Mouse (Mus musculus) c-Kit-positive CD71-positive TER-119-positive erythroid progenitor cells, embryonic 14.5 days (primary cell): Measurements from ENCODE around the gene Srek1.
A peak's percentile ranks its signal among the peaks of the same experiment; 100 is the strongest.

ENCODE experiments used
- DNase-seq: peaks from one replicate; pipeline ENCODE4 v3.0.0-alpha.2; 2013; ENCODE audit warnings: low spot score

The Srek1 gene

DNA sequence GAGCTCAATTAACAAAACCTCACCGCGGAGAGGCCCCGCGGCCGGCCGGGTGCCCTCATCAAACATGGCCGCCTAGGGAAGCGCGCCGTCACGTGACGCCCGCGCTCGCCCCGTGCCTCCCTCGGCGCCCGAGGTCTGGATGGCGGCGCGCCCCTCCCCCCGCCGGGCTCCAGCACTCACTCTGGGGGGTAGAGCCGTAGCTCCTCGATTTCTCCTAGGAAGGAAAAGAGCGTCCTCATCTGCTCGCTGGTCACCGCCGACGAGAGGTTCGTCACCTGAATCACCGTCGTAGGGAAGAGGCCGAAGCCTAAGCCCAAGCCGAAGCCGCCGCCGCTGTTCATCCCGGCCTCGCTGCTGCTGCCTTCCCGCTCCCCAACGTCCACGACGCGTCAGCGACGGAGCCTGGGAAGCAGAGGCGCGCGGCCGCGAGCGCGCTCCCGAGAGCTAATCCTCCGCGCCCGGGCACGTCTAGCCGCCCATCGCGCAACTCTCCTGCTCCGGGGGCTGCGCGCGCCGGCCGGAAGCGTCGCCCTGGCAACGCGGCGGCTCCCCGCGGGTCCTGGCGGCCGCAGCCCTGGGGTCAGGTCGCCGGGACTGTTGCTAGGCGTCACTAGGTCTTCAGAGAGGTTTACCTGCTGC lies at the start of gene Srek1:
TSS of gene Srek1 (minus strand) at position 490 of the 639 bp plus-strand sequence.
- peak; percentile 87 for DNase-seq

DNA sequence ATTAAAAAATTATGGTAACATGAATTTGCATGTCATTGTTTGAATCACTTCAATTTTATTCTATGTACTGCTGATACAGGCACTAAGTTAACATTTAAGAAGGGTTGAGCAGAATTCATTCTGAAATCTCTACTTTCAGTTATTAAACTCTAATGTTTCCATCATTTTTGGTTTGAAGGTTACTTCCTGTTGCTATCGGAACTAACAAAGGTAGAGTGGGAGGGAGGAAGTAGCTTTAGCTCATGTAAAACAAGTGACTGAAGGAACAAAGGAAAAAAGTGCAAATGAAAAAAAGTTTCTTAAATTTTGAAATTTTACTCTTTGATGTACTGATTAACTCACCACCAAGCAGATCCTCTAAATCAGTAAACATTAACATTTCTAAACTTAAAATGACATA lies 47.9 kb upstream of the Srek1 start:
- no peak for DNase-seq

DNA sequence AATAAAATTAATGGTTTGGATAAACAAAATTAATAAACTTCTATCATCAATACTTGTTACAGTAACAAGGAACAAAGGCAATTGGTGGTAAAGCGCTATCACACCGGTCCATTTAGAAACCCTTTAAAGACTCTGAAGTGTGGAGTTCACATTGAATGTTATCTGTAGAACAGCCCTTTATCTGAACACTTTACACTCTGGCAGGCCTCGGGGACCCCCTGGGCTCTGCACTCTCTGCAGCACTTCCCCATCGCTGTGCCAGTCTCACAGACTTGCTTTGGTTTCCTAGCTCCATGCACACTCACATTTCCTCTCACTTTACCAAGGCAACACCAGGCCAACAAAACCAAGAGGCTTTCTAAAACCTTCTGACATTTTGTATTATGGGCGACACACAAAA lies 45.0 kb upstream of the Srek1 start:
- no peak for DNase-seq

DNA sequence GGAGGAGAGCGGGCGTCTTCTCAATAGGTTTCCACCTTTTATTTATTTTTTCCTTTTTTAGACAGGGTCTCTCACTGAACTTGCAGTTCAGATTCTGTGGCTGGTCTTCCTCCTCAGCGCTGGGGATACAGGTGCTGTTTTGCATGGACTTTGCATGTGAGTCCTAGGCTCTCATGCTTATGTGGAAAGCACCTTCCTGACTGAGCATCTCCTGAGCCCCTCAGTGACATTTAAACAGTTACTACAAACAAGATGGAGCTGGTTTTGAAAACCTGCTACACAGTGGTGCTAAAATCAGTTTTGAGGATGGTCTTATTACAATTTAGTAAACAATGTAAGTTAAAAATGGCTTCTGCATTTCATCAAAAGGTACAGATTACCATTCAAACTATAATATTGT lies 43.5 kb upstream of the Srek1 start:
- no peak for DNase-seq

DNA sequence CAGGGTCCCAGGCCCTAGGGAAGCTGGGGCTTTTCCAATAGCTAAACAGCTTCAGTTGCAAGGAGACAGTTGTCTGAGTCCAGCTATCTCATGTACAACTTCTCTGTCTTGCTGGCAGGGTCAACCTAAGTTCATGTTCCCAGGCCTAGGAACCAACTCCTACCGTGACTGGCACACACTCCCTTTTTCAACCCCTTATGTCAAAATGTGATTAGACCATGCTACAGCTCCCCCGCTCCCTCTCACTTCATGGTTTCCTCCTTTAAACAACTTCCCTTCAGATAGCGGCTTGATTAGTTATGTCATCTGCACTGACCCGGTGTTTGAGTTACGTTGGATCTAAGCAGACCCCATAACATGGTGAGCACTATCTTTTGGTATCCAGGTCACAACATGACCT lies 33.1 kb upstream of the Srek1 start:
- no peak for DNase-seq

DNA sequence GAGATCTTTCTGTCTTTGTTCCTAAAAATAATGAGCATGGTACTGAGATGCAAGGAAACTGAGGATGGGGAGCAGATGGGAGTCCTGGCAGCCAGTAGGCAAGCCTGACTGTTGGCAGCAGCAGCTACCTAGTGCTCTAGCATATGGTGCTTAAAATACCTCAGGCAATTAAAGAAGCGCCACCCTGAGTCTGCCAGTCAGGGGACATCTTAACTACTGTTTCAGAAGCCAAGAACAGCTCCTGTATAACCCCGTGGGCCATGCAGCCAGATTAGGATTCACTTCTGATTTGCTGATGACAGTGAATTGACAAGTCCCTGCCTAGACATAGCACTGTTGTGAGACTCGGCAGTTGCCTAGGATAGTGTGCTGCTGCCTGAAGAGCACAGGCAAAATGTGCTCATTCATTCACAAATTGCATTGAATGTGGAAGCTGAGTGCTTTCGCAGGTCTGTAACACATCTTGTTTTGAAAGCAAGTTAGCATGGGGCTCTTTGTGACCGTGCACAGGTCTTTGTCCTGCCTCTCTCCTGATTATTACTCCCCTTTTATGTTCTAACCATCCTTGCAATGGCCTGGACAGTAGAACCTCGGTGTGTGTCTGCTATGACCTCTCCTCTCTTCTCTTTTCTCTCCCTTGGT lies 31.9 kb upstream of the Srek1 start:
- DNase-seq = no peak

DNA sequence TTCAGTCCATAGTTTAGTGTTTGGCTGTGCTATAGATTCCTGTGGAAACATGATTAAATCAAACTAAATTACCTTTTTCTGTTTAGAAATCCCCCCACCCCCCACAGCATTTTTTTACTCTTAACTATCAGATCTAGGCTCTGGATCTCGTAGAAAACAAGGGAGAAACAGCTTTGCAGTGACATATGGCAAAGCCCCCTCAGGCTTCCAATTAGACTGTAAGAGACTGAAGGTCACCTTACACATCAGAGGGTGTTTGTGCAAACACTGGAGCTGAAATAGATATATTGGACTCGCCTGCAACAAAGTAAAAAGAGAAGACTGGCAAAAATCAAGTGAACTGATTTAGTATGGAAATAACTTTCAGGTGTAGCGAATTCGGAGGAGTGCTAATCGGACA lies 29.3 kb upstream of the Srek1 start:
- DNase-seq = no peak

DNA sequence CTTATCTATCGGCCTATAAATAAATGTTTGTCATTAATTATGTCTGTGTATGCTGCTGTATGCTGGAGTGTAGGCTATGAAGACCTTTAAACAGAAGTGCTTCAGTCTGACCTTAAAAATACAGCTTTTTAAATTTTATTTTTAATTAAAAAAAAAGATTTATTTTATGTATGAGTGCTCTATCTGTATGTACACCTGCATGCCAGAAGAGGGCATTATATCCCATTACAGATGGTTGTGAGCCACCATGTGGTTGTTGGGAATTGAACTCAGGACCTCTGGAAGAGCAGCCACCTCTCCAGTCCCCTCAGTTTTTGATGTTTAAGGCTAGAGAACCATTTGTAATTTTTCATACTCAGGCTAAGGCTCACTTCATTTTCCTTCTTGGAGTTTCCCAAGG lies 26.6 kb upstream of the Srek1 start:
- DNase-seq = no peak

DNA sequence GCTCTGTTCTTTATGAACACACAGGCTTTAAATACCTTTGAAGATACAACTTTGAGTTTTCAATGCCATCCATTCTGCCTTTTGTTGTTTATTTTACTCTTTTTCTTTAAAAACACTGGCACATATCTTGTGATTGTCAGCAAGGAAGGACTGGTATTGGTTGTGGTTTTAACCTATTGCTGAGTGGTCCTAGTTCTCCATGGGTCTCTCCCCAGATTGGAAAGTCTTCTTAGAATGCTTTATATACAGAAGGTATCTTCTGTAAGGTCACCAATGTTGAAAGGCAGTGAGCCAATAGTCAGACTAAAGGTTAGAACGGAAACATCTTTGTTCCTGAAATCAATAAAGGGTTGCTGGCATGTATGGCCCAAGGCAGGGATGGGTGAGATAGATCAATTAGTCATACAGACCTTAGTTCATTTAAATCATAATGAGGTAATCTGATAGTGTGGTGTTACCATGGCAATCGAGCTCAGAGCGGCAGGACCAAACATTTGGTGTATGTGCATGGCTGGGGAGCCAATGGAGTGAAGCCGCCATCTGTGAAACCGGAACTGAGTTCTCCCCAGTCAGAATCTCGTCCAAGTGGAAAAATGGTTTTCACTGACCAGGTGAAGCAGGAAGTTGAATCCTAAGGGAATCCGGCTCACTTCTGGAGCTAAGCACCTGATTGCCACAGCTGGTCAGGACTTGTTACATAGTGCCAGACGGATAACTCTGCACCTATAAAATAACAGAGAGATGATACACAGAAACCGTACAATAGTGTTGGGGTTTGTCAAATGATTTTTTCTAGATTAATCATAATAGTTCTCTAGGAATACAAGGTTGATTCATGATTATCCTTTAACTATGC lies 20.5 kb upstream of the Srek1 start:
- DNase-seq = no peak

DNA sequence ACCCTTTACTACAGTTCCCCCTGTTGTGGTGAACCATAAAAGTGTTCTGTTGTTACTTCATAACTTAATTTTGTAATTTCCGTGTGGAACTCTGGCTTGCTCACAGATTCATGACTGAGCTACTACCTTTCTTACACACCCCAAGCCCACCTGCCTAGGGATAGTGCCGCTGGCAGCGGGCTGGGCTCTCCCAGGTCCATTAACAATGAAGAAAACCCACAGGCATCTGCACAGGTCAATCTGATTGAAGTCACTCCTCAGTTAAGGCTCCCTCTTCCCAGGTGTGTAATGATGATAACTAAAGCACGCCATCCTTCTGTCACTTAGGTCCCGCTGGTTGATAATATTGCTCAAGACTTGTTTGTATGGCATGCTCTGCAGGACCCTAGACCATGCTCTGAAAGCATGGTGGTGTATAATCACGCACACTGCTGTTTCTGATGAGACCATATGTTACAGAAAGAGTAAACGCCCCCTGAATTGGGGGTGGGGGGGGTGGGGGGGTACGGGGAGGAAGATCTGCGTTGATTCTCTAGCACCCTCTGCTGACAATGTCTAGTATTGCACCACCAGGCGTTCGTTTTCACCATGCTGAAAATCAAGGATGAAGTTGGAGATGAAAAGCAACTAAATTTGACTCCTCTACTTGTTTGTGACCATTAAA lies 5.6 kb upstream of the Srek1 start:
- DNase-seq = peak; percentile 38

DNA sequence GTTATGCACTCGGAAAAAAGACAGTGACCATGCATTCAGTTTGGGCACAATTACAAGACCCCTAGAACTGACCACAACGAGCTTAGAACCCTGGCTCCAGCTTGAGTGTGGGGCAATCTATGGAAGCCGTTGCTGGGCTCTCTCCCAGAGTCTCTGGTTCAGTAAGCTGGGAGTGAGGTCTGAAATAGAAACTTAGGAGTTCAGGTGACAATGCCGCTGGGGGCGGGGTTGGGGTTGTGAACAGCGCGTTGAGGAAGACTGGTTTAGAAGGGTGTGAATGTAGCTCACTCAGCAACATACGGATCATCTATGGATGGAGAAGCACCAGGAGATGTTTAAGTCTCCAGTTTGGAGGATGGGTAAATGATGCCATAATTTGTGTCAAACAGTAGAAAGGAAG lies 2.7 kb upstream of the Srek1 start:
- no peak for DNase-seq

DNA sequence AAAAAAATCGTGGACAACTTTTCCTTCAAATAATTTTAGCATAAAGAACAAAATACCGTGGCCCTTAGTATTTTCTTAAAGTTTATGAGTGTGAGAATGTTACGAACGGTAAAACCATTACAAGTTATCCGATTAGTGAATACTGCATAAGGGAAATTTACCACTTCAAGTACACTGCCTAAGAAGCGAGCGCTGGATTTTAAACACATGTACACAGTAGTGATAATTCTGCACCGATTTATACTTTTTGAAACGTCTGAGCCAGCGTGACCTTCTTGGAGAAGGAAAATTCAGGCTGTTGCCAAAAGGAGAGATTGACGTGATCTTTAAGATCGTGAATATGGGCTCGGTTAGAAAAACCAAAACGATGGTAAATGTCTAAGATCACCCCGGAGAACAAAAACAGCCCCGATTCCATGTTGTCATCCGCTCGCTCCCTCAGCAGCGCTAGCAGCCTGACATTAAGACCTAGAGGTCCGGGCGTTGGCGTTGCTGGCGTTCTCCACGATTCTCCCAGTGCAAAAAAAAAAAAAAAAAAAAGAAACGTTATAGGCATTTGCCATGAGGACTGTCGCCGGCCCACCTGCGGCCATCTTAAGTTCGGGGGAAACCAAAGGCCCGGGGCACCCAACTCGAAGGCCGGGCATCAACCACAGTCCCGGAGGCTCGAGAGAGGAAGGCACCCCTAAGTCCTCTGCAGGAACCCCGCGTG lies 845 bp downstream of the Srek1 start:
- DNase-seq = no peak

DNA sequence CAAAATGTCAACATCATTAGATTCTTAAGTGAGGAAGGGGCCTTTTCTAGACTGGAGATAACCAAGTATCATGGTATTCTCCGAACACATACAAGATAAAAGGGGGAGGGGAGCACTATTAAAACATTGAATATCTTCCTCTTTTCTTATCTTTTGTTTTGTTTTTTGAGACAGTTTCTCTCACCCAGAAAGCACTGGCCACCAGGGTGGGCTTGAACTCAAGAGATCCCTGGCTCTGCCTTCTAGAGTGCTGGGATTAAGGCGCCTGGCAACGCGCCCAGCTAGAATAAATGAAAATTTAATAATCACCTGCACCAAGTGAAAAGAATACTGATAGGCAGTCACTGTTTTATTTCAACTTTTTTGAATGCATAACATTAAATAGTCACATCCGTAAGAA lies 1.5 kb downstream of the Srek1 start:
- no peak for DNase-seq

DNA sequence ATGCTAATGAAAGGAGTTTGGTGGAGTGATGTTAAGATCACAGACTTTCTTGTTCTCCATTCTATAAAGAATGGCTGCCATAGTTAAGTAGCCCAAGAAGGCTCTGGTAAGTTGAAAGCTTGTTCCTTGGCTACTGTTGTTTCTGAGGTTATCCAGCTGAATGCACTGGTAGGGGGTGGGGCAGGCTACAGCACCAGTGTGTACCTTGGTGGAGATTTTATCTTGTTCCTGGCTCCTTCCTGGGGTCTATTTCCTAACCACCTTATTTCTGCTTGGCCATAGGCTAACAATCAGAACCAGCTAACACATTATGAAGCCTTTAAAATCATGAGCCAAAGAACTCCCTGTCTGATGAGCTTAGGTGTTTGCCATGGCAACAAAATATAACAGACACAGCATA lies 3.6 kb downstream of the Srek1 start:
- DNase-seq = no peak

DNA sequence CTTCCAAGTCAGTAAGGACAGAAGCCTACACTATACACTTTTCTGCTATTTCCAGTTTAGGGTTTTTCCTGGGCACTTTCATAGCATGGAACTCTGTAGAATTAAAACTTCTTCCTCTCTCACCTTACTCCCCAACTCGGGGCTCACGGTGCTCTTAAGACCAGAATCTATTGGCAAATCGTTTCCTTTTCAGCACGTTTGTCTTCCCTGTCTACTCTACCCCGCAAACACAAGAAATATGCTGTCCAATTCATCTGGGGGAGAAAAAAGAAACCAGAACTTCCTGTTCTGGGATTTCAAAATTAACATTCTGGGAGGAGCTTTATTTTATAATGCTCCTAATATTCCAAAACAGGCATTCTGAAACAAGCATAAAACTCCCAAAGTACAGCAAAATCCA lies 6.5 kb downstream of the Srek1 start:
- DNase-seq = no peak

DNA sequence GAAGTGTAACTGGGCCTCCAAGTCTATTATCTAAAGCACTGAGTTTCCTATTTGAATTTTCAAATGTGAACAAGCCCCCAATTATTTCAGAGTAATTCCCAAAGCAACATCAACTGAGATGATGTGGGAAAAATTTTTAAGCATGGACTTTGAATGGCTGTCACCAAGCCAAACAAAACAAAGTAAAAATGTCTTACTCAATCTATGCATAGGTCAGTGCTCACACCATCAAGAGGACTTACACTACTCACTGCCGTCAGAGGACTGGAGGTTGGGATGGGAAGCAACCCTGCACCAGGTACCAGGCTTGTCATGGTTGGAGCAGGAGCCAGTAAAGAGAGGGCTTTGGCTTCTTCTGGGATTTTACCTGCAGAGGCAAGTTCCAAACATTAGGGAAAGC lies 10.8 kb downstream of the Srek1 start:
- no peak for DNase-seq

DNA sequence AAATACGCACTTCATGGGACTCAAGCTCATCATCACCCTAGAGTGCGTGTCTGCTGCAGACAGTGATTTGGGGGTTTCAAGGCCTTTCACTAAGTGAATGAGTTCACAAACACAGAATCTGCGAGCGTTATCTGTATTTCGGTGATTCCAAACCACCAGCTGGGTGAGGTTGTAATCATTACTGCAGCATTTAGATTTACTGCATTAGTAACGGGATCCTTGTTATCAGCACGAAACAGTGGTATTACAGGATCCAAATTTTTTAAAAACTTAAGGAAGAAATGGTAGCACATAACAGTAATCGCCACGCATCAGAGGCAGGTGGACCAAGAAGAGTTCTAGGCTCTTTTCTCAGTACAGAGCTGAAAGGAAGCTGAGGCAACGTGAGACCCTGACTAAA lies 12.4 kb downstream of the Srek1 start:
- no peak for DNase-seq

DNA sequence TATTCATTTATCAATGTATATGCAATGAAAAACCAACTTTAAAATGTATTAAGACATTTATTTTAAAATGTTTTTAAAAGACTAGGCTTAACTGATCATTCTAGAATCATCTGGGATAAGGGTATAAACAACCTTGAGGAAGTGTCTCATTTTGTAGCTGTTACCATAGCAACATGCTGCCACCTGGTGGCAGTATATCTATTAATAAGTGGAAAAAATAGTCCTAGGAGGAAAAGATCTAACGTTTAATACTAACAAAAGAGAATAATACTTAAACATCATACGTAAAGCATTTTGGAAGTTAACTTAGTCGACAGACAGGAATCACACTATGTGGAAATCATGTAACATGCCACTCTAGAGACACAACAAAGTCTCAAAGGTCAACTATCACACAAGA lies 23.0 kb downstream of the Srek1 start:
- DNase-seq = peak; percentile 34

DNA sequence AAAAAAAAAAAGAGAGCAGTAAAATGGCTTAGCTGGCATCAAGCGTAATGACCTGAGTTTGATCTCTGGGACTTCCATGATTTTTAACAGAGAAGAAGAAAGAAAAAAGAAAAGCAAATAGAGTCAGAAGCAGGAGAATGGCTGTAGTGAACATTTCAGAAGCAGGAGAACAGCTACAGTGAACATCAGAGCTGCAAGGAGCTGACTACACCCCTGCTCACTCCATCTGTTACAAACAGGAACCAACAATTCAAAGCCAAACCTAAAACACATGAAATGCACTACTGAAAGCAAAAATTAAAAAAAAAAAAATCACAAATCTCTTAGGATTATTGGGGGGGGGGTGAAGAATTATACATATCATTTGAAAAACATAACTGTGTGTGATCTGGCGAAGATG lies 28.7 kb downstream of the Srek1 start:
- DNase-seq = no peak

DNA sequence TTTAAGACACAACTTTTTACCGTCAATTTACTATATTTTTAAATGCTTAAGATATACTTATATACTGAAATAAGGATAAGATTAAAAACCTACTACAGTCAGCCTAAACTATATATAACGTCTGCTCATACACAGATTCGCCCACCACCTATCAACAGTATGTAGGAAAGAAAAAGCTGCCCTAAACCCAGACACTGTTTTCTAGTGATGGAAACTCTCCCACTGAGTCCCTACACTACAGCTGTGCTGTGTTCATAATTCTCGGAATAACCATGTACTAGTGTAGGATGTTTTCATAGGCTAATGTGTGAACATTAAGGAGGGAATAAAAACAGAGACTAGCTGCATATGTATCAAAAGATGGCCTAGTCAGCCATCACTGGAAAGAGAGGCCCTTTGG lies 29.2 kb downstream of the Srek1 start:
- no peak for DNase-seq

DNA sequence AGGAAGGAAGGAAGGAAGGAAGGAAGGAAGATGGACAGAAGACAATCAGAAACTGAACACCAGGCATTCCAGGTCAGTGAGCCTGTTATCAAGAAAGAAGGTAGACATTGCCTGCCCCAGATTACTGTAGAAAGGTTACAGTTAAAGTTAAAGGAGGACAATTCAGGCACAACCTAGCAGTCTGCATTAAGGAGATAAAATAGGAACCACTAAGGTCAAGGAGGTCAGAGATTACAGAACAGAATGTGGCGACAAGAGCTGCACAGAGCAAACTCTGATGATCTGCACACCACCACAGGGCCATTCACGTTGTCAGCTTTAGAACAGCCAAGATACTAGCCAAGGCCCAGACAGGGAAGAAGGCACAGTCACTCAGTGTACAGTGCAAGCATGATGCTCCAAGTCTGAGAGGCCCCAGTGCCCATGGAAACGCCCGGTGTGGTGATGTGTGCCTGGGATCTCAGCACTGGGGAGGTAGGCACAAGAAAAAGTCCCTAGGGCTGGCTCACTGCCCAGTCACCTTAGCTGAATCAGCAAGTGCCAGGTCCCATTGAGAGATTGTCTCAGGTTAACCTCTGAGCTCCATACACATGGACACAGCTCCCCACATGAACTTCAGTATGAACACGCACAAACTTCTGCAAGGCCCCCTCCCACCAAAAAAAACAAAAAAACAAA lies 38.9 kb downstream of the Srek1 start:
- DNase-seq = peak; percentile 31

DNA sequence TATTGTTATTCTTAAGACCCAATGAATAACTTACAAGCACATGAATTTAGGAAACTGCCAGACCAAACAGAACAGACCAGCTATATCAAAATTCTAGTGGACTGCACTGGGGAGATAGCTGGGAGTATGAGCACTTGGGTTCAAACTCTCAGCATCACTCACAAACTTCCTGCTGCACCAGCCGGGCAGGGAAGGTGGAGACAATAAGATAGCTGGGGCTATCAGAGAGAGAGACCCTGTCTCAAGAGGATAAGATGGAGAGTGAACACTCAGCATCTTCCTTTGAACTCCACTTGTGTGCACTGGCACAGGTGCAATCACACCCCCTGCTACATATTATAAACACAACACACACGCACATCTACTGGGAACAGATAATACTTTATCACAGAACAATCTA lies 47.5 kb downstream of the Srek1 start:
- DNase-seq = no peak
